Mouse (Mus musculus): ENCODE measurements around the gene Plekhm3.

The Plekhm3 gene

GRCm38 (mm10) chr1:64928542-64928941 is 28.1 kb downstream of the Plekhm3 start:
- no peak for DNase-seq (ENCODE audit: low read depth in 2 of 2, low spot score in 2 of 2)

GRCm38 (mm10) chr1:64927437-64928274 is 29.0 kb downstream of the Plekhm3 start:
- DNase-seq (ENCODE audit: low read depth in 2 of 2, low spot score in 2 of 2) = no peak

- DNase-seq (ENCODE audit: low read depth in 2 of 2, low spot score in 2 of 2) = no peak
Measured at GRCm38 (mm10) chr1:64925594-64925993, 31.0 kb downstream of the Plekhm3 start.

GRCm38 (mm10) chr1:64924283-64924682 is 32.3 kb downstream of the Plekhm3 start:
- no peak for DNase-seq (ENCODE audit: low read depth in 2 of 2, low spot score in 2 of 2)

- peak in 1 of 2 experiments; percentile 10 for DNase-seq (ENCODE audit: low read depth in 2 of 2, low spot score in 2 of 2)
Measured at GRCm38 (mm10) chr1:64918810-64919528, 37.7 kb downstream of the Plekhm3 start.

GRCm38 (mm10) chr1:64917966-64918365 is 38.7 kb downstream of the Plekhm3 start:
- no peak for DNase-seq (ENCODE audit: low read depth in 2 of 2, low spot score in 2 of 2)

GRCm38 (mm10) chr1:64916884-64917507 is 39.6 kb downstream of the Plekhm3 start:
- no peak for DNase-seq (ENCODE audit: low read depth in 2 of 2, low spot score in 2 of 2)

GRCm38 (mm10) chr1:64914356-64914755 is 42.3 kb downstream of the Plekhm3 start:
- DNase-seq (ENCODE audit: low read depth in 2 of 2, low spot score in 2 of 2) = no peak

GRCm38 (mm10) chr1:64907740-64908139 is 48.9 kb downstream of the Plekhm3 start:
- no peak for DNase-seq (ENCODE audit: low read depth in 2 of 2, low spot score in 2 of 2)

GRCm38 (mm10) chr1:64906226-64906625 is 50.4 kb downstream of the Plekhm3 start:
- DNase-seq (ENCODE audit: low read depth in 2 of 2, low spot score in 2 of 2) = no peak

GRCm38 (mm10) chr1:64903415-64903814 is 53.2 kb downstream of the Plekhm3 start:
- no peak for DNase-seq (ENCODE audit: low read depth in 2 of 2, low spot score in 2 of 2)

GRCm38 (mm10) chr1:64902804-64903203 is 53.8 kb downstream of the Plekhm3 start:
- DNase-seq (ENCODE audit: low read depth in 2 of 2, low spot score in 2 of 2) = no peak

GRCm38 (mm10) chr1:64899763-64900162 is 56.9 kb downstream of the Plekhm3 start:
- DNase-seq (ENCODE audit: low read depth in 2 of 2, low spot score in 2 of 2) = no peak

- no peak for DNase-seq (ENCODE audit: low read depth in 2 of 2, low spot score in 2 of 2)
Measured at GRCm38 (mm10) chr1:64897485-64897884, 59.1 kb downstream of the Plekhm3 start.

GRCm38 (mm10) chr1:64893806-64894205 is 62.8 kb downstream of the Plekhm3 start:
- no peak for DNase-seq (ENCODE audit: low read depth in 2 of 2, low spot score in 2 of 2)

GRCm38 (mm10) chr1:64891332-64891731 is 65.3 kb downstream of the Plekhm3 start:
- DNase-seq (ENCODE audit: low read depth in 2 of 2, low spot score in 2 of 2) = no peak

- DNase-seq (ENCODE audit: low read depth in 2 of 2, low spot score in 2 of 2) = no peak
Measured at GRCm38 (mm10) chr1:64887502-64888203, 69.0 kb downstream of the Plekhm3 start.

GRCm38 (mm10) chr1:64886718-64887117 is 69.9 kb downstream of the Plekhm3 start:
- DNase-seq (ENCODE audit: low read depth in 2 of 2, low spot score in 2 of 2) = no peak

- no peak for DNase-seq (ENCODE audit: low read depth in 2 of 2, low spot score in 2 of 2)
Measured at GRCm38 (mm10) chr1:64885328-64885727, 71.3 kb downstream of the Plekhm3 start.

- no peak for DNase-seq (ENCODE audit: low read depth in 2 of 2, low spot score in 2 of 2)
Measured at GRCm38 (mm10) chr1:64884007-64884406, 72.6 kb downstream of the Plekhm3 start.

- DNase-seq (ENCODE audit: low read depth in 2 of 2, low spot score in 2 of 2) = no peak
Measured at GRCm38 (mm10) chr1:64880613-64881012, 76.0 kb downstream of the Plekhm3 start.

All from CD8-positive naive resting alpha-beta T cell, adult 2 months (primary cell).